Mouse (Mus musculus) neural tube, embryonic 11.5 days (tissue): Measurements from ENCODE around the gene Clstn2. TPM values are rescaled to one million over a fixed set of nuclear protein-coding genes. Genes with fewer than 3 reads are reported as not detected.

Source experiments
- ATAC-seq: fragments of 200-750 bp; cut with Nextera tagmentation; 2 replicates; pipeline ENCODE4 v1.8.0; 2017; ENCODE audit warnings: moderate number of reproducible peaks, mild to moderate bottlenecking, moderate TSS enrichment, moderate library complexity; ENCODE audit not compliant: insufficient read depth, low FRiP score, low TSS enrichment
- DNase-seq: peaks from one replicate; pipeline ENCODE4 v3.0.0-alpha.2; 2015; ENCODE audit warnings: low spot score
- H3K27ac ChIP-seq: fragments of 300-500 bp; sonication (generic); 2 replicates; pipeline ENCODE4 v1.5.1; 2014; ENCODE audit warnings: low read depth, mild to moderate bottlenecking, low read length
- H3K27me3 ChIP-seq: fragments of 300-500 bp; sonication (generic); 2 replicates; pipeline ENCODE4 v1.6.1; 2014; ENCODE audit warnings: mild to moderate bottlenecking, low read length, mixed read lengths; ENCODE audit not compliant: control insufficient read depth, insufficient read depth
- H3K36me3 ChIP-seq: fragments of 300-500 bp; sonication (generic); 2 replicates; pipeline ENCODE4 v1.6.1; 2014; ENCODE audit warnings: mild to moderate bottlenecking, low read length, moderate library complexity, mixed read lengths; ENCODE audit not compliant: control insufficient read depth, insufficient read depth
- H3K4me1 ChIP-seq: fragments of 300-500 bp; sonication (generic); 2 replicates; pipeline ENCODE4 v1.6.1; 2014; ENCODE audit warnings: low read length, mixed read lengths; ENCODE audit not compliant: control insufficient read depth, insufficient read depth
- H3K4me2 ChIP-seq: fragments of 300-500 bp; sonication (generic); 2 replicates; pipeline ENCODE4 v1.6.1; 2014; ENCODE audit warnings: low read depth, mild to moderate bottlenecking, moderate library complexity
- H3K4me3 ChIP-seq: fragments of 300-500 bp; sonication (generic); 2 replicates; pipeline ENCODE4 v1.5.1; 2014; ENCODE audit warnings: low read depth, low read length
- H3K9ac ChIP-seq: fragments of 300-500 bp; sonication (generic); 2 replicates; pipeline ENCODE4 v1.6.1; 2014; ENCODE audit warnings: mild to moderate bottlenecking, low read length
- H3K9me3 ChIP-seq: fragments of 300-500 bp; sonication (generic); 2 replicates; pipeline ENCODE4 v1.6.1; 2016; ENCODE audit warnings: low read length; ENCODE audit not compliant: control insufficient read depth
- WGBS: fragments of 180-500 bp; shearing (Covaris S2); extraction: QIAGEN DNeasy Blood & Tissue Kit; methylation state at CpG from one replicate; pipeline ENCODE4 v1.1.7; 2014; 5-methylcytosine and 5-hydroxymethylcytosine counted together
- polyA plus RNA-seq: library from polyadenylated mRNA; unstranded; fragments of >200 nt; fragmentation: Nextera tagmentation; extraction: Ambion mirVana; gene quantifications from 2 replicates; pipeline ENCODE4 v1.2.1, GENCODE M21; 2014

Gene Clstn2
- polyA plus RNA-seq, 1 experiment from 2014 or later = 10.0 TPM

GRCm38 (mm10) chr9:97490591-97491176 is 542.3 kb downstream of the Clstn2 start:
- H3K4me2 ChIP-seq = no peak overlapping the region
- no peak overlapping the region for H3K27ac ChIP-seq
- H3K4me1 ChIP-seq = no peaks in the 10 kb centered on the region
- 85% methylated on average over 2 of the region's 2 CpGs for WGBS
- DNase-seq (no peak), ATAC-seq (no peak)
- H3K36me3 ChIP-seq = no peaks in the 10 kb centered on the region
- no peak overlapping the region for H3K4me3 ChIP-seq
- no peak overlapping the region for H3K9ac ChIP-seq
- no peaks in the 10 kb centered on the region for H3K9me3 ChIP-seq
- H3K27me3 ChIP-seq = no peaks in the 10 kb centered on the region

- Histone ChIP-seq H3K4me1 (no peaks in the 10 kb centered on the region), H3K27me3 (no peaks in the 10 kb centered on the region), H3K9ac (no peak overlapping the region), H3K27ac (no peak overlapping the region), H3K4me3 (no peak overlapping the region), H3K4me2 (no peak overlapping the region), H3K36me3 (no peaks in the 10 kb centered on the region), H3K9me3 (no peaks in the 10 kb centered on the region)
- ATAC-seq (no peak), DNase-seq (no peak)
- WGBS = 86% methylated on average over 7 of the region's 7 CpGs
These were observed 546.2 kb downstream of the Clstn2 start for GRCm38 (mm10) chr9:97486826-97487225.

GRCm38 (mm10) chr9:97481187-97481586 is 551.8 kb downstream of the Clstn2 start:
- WGBS = 80% methylated on average over 1 of the region's 1 CpGs
- no peaks in the 10 kb centered on the region for H3K4me1 ChIP-seq
- H3K4me3 ChIP-seq = no peak overlapping the region
- no peaks in the 10 kb centered on the region for H3K27me3 ChIP-seq
- ATAC-seq = no peak
- no peak for DNase-seq
- no peaks in the 10 kb centered on the region for H3K9me3 ChIP-seq
- no peak overlapping the region for H3K27ac ChIP-seq
- H3K36me3 ChIP-seq = no peaks in the 10 kb centered on the region
- H3K9ac ChIP-seq = no peak overlapping the region
- no peak overlapping the region for H3K4me2 ChIP-seq

- 18% methylated on average over 2 of the region's 2 CpGs for WGBS
- Histone ChIP-seq H3K4me3 (no peak overlapping the region), H3K36me3 (no peaks in the 10 kb centered on the region), H3K9me3 (no peaks in the 10 kb centered on the region), H3K27me3 (no peaks in the 10 kb centered on the region), H3K4me2 (no peak overlapping the region), H3K27ac (no peak overlapping the region), H3K4me1 (no peaks in the 10 kb centered on the region), H3K9ac (no peak overlapping the region)
- DNase-seq = no peak
- ATAC-seq = no peak
These were observed 556.0 kb downstream of the Clstn2 start for GRCm38 (mm10) chr9:97476961-97477360.

- Histone ChIP-seq H3K4me3 (no peak overlapping the region), H3K27me3 (no peaks in the 10 kb centered on the region), H3K4me1 (no peaks in the 10 kb centered on the region), H3K9ac (no peak overlapping the region), H3K9me3 (no peaks in the 10 kb centered on the region), H3K4me2 (no peak overlapping the region), H3K27ac (no peak overlapping the region), H3K36me3 (no peaks in the 10 kb centered on the region)
- 78% methylated on average over 3 of the region's 3 CpGs for WGBS
- no peak for DNase-seq
- ATAC-seq = no peak
These were observed 556.5 kb downstream of the Clstn2 start for GRCm38 (mm10) chr9:97476456-97476855.

GRCm38 (mm10) chr9:97474896-97475295 is 558.1 kb downstream of the Clstn2 start:
- no peaks in the 10 kb centered on the region for H3K27me3 ChIP-seq
- H3K36me3 ChIP-seq = no peaks in the 10 kb centered on the region
- H3K9me3 ChIP-seq = no peaks in the 10 kb centered on the region
- H3K4me3 ChIP-seq = no peak overlapping the region
- DNase-seq = no peak
- no peaks in the 10 kb centered on the region for H3K4me1 ChIP-seq
- no peak overlapping the region for H3K27ac ChIP-seq
- H3K9ac ChIP-seq = no peak overlapping the region
- 93% methylated on average over 6 of the region's 6 CpGs for WGBS
- H3K4me2 ChIP-seq = no peak overlapping the region
- no peak for ATAC-seq

- H3K9ac ChIP-seq = no peak overlapping the region
- DNase-seq (no peak), ATAC-seq (no peak; the same call in 1 of the 2 replicates)
- H3K4me3 ChIP-seq = no peak overlapping the region
- no peaks in the 10 kb centered on the region for H3K9me3 ChIP-seq
- WGBS = 73% methylated on average over 7 of the region's 7 CpGs
- H3K36me3 ChIP-seq = no peaks in the 10 kb centered on the region
- no peaks in the 10 kb centered on the region for H3K27me3 ChIP-seq
- H3K4me1 ChIP-seq = no peaks in the 10 kb centered on the region
- H3K27ac ChIP-seq = no peak overlapping the region
- no peak overlapping the region for H3K4me2 ChIP-seq
These were observed 561.9 kb downstream of the Clstn2 start for GRCm38 (mm10) chr9:97471014-97471591.

GRCm38 (mm10) chr9:97460452-97460851 is 572.5 kb downstream of the Clstn2 start:
- ATAC-seq (no peak), DNase-seq (no peak)
- Histone ChIP-seq H3K27ac (no peak overlapping the region), H3K9me3 (no peaks in the 10 kb centered on the region), H3K4me1 (no peaks in the 10 kb centered on the region), H3K36me3 (no peaks in the 10 kb centered on the region), H3K27me3 (no peaks in the 10 kb centered on the region), H3K9ac (no peak overlapping the region), H3K4me2 (no peak overlapping the region), H3K4me3 (no peak overlapping the region)
- 69% methylated on average over 6 of the region's 6 CpGs for WGBS

- Histone ChIP-seq H3K27ac (no peak overlapping the region), H3K4me1 (no peaks in the 10 kb centered on the region), H3K9ac (no peak overlapping the region), H3K36me3 (no peaks in the 10 kb centered on the region), H3K4me3 (no peak overlapping the region), H3K9me3 (no peaks in the 10 kb centered on the region), H3K27me3 (no peaks in the 10 kb centered on the region), H3K4me2 (no peak overlapping the region)
- DNase-seq (no peak), ATAC-seq (no peak)
- 80% methylated on average over 4 of the region's 4 CpGs for WGBS
These were observed 573.2 kb downstream of the Clstn2 start for GRCm38 (mm10) chr9:97459745-97460144.
